Mouse (Mus musculus): ENCODE results near the gene Cmtm4. TPM values are rescaled to one million over a fixed set of nuclear protein-coding genes. Genes with fewer than 3 reads are reported as not detected.

Gene Cmtm4
- polyA plus RNA-seq, 1 experiment from 2014 or later = 5.6 TPM

- Histone ChIP-seq H3K27me3 (ENCODE audit: control insufficient read depth, insufficient read depth, low read length) (no peaks in the 10 kb centered on the region), H3K4me1 (ENCODE audit: control insufficient read depth, insufficient read depth, low read length) (no peaks in the 10 kb centered on the region), H3K9ac (ENCODE audit: low read depth, low read length) (no peak overlapping the region), H3K27ac (ENCODE audit: low read depth, low read length) (no peak overlapping the region), H3K9me3 (ENCODE audit: control insufficient read depth, low read length) (no peaks in the 10 kb centered on the region), H3K36me3 (ENCODE audit: control insufficient read depth, insufficient read depth, low read length) (peaks cover 19% of the 10 kb centered on the region), H3K4me3 (ENCODE audit: low read length) (no peak overlapping the region), H3K4me2 (replicated peaks; ENCODE audit: low read depth, low read length) (no peak overlapping the region)
- ATAC-seq (ENCODE audit: low FRiP score, low TSS enrichment) = 0 out of 2 replicates have a peak, but pooled peaks have one; percentile 22
- WGBS = 52% methylated on average over 3 of the region's 3 CpGs
Measured at GRCm38 (mm10) chr8:104414204-104414603, 18.6 kb upstream of the Cmtm4 start.

GRCm38 (mm10) chr8:104413770-104414169 is 18.2 kb upstream of the Cmtm4 start:
- H3K27ac ChIP-seq (ENCODE audit: low read depth, low read length) = no peak overlapping the region
- H3K27me3 ChIP-seq (ENCODE audit: control insufficient read depth, insufficient read depth, low read length) = no peaks in the 10 kb centered on the region
- 0 out of 2 replicates have a peak, but pooled peaks have one; percentile 28 for ATAC-seq (ENCODE audit: low FRiP score, low TSS enrichment)
- no peak overlapping the region for H3K4me3 ChIP-seq (ENCODE audit: low read length)
- 64% methylated on average over 4 of the region's 4 CpGs for WGBS
- H3K4me1 ChIP-seq (ENCODE audit: control insufficient read depth, insufficient read depth, low read length) = no peaks in the 10 kb centered on the region
- peaks cover 16% of the 10 kb centered on the region for H3K36me3 ChIP-seq (ENCODE audit: control insufficient read depth, insufficient read depth, low read length)
- no peaks in the 10 kb centered on the region for H3K9me3 ChIP-seq (ENCODE audit: control insufficient read depth, low read length)
- H3K4me2 ChIP-seq (replicated peaks; ENCODE audit: low read depth, low read length) = no peak overlapping the region
- no peak overlapping the region for H3K9ac ChIP-seq (ENCODE audit: low read depth, low read length)

GRCm38 (mm10) chr8:104412805-104413532 is 17.4 kb upstream of the Cmtm4 start:
- ATAC-seq (ENCODE audit: low FRiP score, low TSS enrichment) = no peak
- Histone ChIP-seq H3K4me3 (ENCODE audit: low read length) (no peak overlapping the region), H3K36me3 (ENCODE audit: control insufficient read depth, insufficient read depth, low read length) (peaks cover 10% of the 10 kb centered on the region), H3K27ac (ENCODE audit: low read depth, low read length) (no peak overlapping the region), H3K9me3 (ENCODE audit: control insufficient read depth, low read length) (no peaks in the 10 kb centered on the region), H3K4me2 (replicated peaks; ENCODE audit: low read depth, low read length) (no peak overlapping the region), H3K27me3 (ENCODE audit: control insufficient read depth, insufficient read depth, low read length) (no peaks in the 10 kb centered on the region), H3K4me1 (ENCODE audit: control insufficient read depth, insufficient read depth, low read length) (no peaks in the 10 kb centered on the region), H3K9ac (ENCODE audit: low read depth, low read length) (no peak overlapping the region)
- 42% methylated on average over 7 of the region's 7 CpGs for WGBS

GRCm38 (mm10) chr8:104411972-104412371 is 16.4 kb upstream of the Cmtm4 start:
- no peaks in the 10 kb centered on the region for H3K4me1 ChIP-seq (ENCODE audit: control insufficient read depth, insufficient read depth, low read length)
- H3K4me2 ChIP-seq (replicated peaks; ENCODE audit: low read depth, low read length) = no peak overlapping the region
- H3K9me3 ChIP-seq (ENCODE audit: control insufficient read depth, low read length) = no peaks in the 10 kb centered on the region
- no peak overlapping the region for H3K27ac ChIP-seq (ENCODE audit: low read depth, low read length)
- ATAC-seq (ENCODE audit: low FRiP score, low TSS enrichment) = no peak
- no peak overlapping the region for H3K9ac ChIP-seq (ENCODE audit: low read depth, low read length)
- H3K4me3 ChIP-seq (ENCODE audit: low read length) = no peak overlapping the region
- no peaks in the 10 kb centered on the region; the same call in 1 of the 2 replicates for H3K36me3 ChIP-seq (ENCODE audit: control insufficient read depth, insufficient read depth, low read length)
- H3K27me3 ChIP-seq (ENCODE audit: control insufficient read depth, insufficient read depth, low read length) = no peaks in the 10 kb centered on the region
- WGBS = 89% methylated on average over 3 of the region's 3 CpGs

GRCm38 (mm10) chr8:104411468-104411867 is 15.9 kb upstream of the Cmtm4 start:
- no peak for ATAC-seq (ENCODE audit: low FRiP score, low TSS enrichment)
- H3K9me3 ChIP-seq (ENCODE audit: control insufficient read depth, low read length) = no peaks in the 10 kb centered on the region
- H3K4me2 ChIP-seq (replicated peaks; ENCODE audit: low read depth, low read length) = no peak overlapping the region
- no peaks in the 10 kb centered on the region for H3K4me1 ChIP-seq (ENCODE audit: control insufficient read depth, insufficient read depth, low read length)
- no peaks in the 10 kb centered on the region for H3K27me3 ChIP-seq (ENCODE audit: control insufficient read depth, insufficient read depth, low read length)
- H3K27ac ChIP-seq (ENCODE audit: low read depth, low read length) = no peak overlapping the region
- H3K36me3 ChIP-seq (ENCODE audit: control insufficient read depth, insufficient read depth, low read length) = no peaks in the 10 kb centered on the region; the same call in 1 of the 2 replicates
- no peak overlapping the region for H3K9ac ChIP-seq (ENCODE audit: low read depth, low read length)
- 91% methylated on average over 3 of the region's 3 CpGs for WGBS
- no peak overlapping the region for H3K4me3 ChIP-seq (ENCODE audit: low read length)

GRCm38 (mm10) chr8:104410628-104411273 is 15.1 kb upstream of the Cmtm4 start:
- 57% methylated on average over 7 of the region's 7 CpGs for WGBS
- no peak for ATAC-seq (ENCODE audit: low FRiP score, low TSS enrichment)
- H3K27me3 ChIP-seq (ENCODE audit: control insufficient read depth, insufficient read depth, low read length) = no peaks in the 10 kb centered on the region
- H3K4me3 ChIP-seq (ENCODE audit: low read length) = no peak overlapping the region
- H3K4me2 ChIP-seq (replicated peaks; ENCODE audit: low read depth, low read length) = no peak overlapping the region
- no peaks in the 10 kb centered on the region for H3K9me3 ChIP-seq (ENCODE audit: control insufficient read depth, low read length)
- H3K27ac ChIP-seq (ENCODE audit: low read depth, low read length) = no peak overlapping the region
- H3K9ac ChIP-seq (ENCODE audit: low read depth, low read length) = no peak overlapping the region
- H3K4me1 ChIP-seq (ENCODE audit: control insufficient read depth, insufficient read depth, low read length) = no peaks in the 10 kb centered on the region
- H3K36me3 ChIP-seq (ENCODE audit: control insufficient read depth, insufficient read depth, low read length) = no peaks in the 10 kb centered on the region; the same call in 1 of the 2 replicates

- 85% methylated on average over 7 of the region's 7 CpGs for WGBS
- Histone ChIP-seq H3K27ac (ENCODE audit: low read depth, low read length) (no peak overlapping the region), H3K27me3 (ENCODE audit: control insufficient read depth, insufficient read depth, low read length) (no peaks in the 10 kb centered on the region), H3K36me3 (ENCODE audit: control insufficient read depth, insufficient read depth, low read length) (no peaks in the 10 kb centered on the region), H3K4me2 (replicated peaks; ENCODE audit: low read depth, low read length) (no peak overlapping the region), H3K4me1 (ENCODE audit: control insufficient read depth, insufficient read depth, low read length) (no peaks in the 10 kb centered on the region), H3K4me3 (ENCODE audit: low read length) (no peak overlapping the region), H3K9ac (ENCODE audit: low read depth, low read length) (no peak overlapping the region), H3K9me3 (ENCODE audit: control insufficient read depth, low read length) (no peaks in the 10 kb centered on the region)
- no peak for ATAC-seq (ENCODE audit: low FRiP score, low TSS enrichment)
Measured at GRCm38 (mm10) chr8:104408328-104409110, 12.9 kb upstream of the Cmtm4 start.

- ATAC-seq (ENCODE audit: low FRiP score, low TSS enrichment) = no peak
Measured at GRCm38 (mm10) chr8:104406340-104407128, 10.9 kb upstream of the Cmtm4 start.

More at GRCm38 (mm10) chr8:104406340-104407128, 10.9 kb upstream of the Cmtm4 start:
- H3K27me3 ChIP-seq (ENCODE audit: control insufficient read depth, insufficient read depth, low read length) = no peaks in the 10 kb centered on the region
- H3K4me1 ChIP-seq (ENCODE audit: control insufficient read depth, insufficient read depth, low read length) = no peaks in the 10 kb centered on the region
- H3K4me2 ChIP-seq (replicated peaks; ENCODE audit: low read depth, low read length) = no peak overlapping the region
- no peaks in the 10 kb centered on the region for H3K9me3 ChIP-seq (ENCODE audit: control insufficient read depth, low read length)
- no peak overlapping the region for H3K4me3 ChIP-seq (ENCODE audit: low read length)
- WGBS = 74% methylated on average over 6 of the region's 6 CpGs
- H3K27ac ChIP-seq (ENCODE audit: low read depth, low read length) = no peak overlapping the region
- H3K36me3 ChIP-seq (ENCODE audit: control insufficient read depth, insufficient read depth, low read length) = no peaks in the 10 kb centered on the region
- no peak overlapping the region for H3K9ac ChIP-seq (ENCODE audit: low read depth, low read length)
